Mouse (Mus musculus): Measurements from ENCODE around the gene Ano7. TPM values are rescaled to one million over a fixed set of nuclear protein-coding genes. Genes with fewer than 3 reads are reported as not detected.

Ano7 gene
- 0.16 TPM for polyA plus RNA-seq (2017; shearing (Covaris generic))

DNA sequence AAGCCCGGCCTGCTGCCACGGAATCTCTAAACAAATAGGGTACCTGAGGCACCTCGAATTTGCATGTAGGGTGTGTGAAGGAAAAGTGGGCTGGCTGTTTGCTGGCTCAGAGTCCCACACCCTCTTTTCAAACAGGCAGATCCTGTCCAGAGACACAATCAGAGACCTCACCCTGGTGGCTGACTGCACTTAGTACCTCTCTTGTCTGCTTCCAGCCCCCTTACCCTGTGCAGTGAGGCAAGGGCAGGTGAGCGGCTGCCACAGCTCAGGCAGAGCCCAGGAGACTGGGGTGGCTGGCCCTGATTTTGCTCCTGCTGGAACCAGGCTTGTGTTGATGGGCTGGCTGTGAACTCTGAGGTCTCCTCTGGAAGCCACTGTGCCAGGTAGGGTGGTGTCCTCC, at the start of gene Ano7:
Gene Ano7 (plus strand): TSS at position 266 of the 400 bp plus-strand sequence.

DNA sequence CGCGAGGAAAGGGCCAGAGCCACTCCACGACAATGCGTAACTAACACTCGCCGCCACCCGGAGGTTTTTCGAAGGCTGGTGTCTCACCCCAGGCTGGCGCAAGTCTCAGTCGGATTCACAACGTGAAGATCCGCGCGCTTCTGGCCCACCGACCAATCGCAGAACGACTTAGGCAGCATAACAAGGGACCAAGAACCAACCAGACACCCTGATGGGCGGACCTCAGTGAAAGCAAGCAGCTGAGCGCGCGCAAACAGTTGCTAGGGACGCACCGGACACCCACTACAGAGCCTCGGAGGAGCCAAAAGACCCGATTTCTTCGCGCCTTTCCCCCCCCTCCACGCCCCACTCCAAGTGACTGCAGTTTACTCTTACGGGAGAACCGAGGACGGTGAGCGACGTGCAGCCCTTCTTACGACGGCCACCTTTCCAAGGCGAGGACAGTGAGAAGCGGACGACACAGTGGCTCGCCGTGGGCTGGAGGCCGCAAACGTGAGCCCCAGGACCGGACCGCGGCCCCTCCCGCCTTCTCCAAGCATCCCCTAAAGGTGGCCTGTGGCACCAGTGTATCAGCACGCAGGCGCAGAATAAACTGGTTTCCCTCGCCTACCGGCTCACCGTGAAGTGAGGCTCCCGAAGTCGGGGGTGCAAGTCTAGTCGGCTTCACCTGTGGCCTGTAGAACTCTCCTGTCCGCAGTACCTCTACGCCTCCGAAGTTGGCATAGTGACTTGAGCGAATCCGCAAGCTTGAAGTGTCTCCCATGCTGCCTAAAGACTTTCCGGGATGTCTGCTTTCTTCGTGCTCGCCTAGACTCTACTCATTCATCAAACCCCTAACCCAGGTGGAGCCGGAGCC, 30.9 kb upstream of the Ano7 start, which contains the start of the genes Ppp1r7 and Pask:
Gene Ppp1r7 (plus strand): TSS at position 207 of the 856 bp plus-strand sequence.
Gene Pask (minus strand): TSS at position 835 of the 856 bp plus-strand sequence.

Other genes starting within 250 kb of the Ano7 start
- not detected for gene Agxt, start 238.7 kb upstream of the Ano7 start, polyA plus RNA-seq (2017; shearing (Covaris generic))
- gene 2310007B03Rik, start 213.0 kb upstream of the Ano7 start, polyA plus RNA-seq (2017; shearing (Covaris generic)) = not detected
- gene Crocc2, start 205.2 kb upstream of the Ano7 start, polyA plus RNA-seq (2017; shearing (Covaris generic)) = not detected
- gene Sned1, start 138.1 kb upstream of the Ano7 start, polyA plus RNA-seq (2017; shearing (Covaris generic)) = 0.19 TPM
- 20.4 TPM for gene Mterf4, start 68.0 kb upstream of the Ano7 start, polyA plus RNA-seq (2017; shearing (Covaris generic))
- 57.0 TPM for gene Ppp1r7, start 31.1 kb upstream of the Ano7 start, polyA plus RNA-seq (2017; shearing (Covaris generic))
- 1.7 TPM for gene Pask, start 30.4 kb upstream of the Ano7 start, polyA plus RNA-seq (2017; shearing (Covaris generic))
- 56.8 TPM for gene Hdlbp, start 104.9 kb downstream of the Ano7 start, polyA plus RNA-seq (2017; shearing (Covaris generic))
- gene Farp2, start 138.1 kb downstream of the Ano7 start, polyA plus RNA-seq (2017; shearing (Covaris generic)) = 1.1 TPM

Data from CD4-positive, CD25-positive, alpha-beta regulatory T cell (primary cell).